Mouse (Mus musculus): Measurements from ENCODE around the gene Ap1ar. TPM values are rescaled to one million over a fixed set of nuclear protein-coding genes. Genes with fewer than 3 reads are reported as not detected.
A peak's percentile ranks its signal among the peaks of the same experiment; 100 is the strongest.

The Ap1ar gene
- polyA plus RNA-seq, 1 experiment, result 25.2 TPM

DNA sequence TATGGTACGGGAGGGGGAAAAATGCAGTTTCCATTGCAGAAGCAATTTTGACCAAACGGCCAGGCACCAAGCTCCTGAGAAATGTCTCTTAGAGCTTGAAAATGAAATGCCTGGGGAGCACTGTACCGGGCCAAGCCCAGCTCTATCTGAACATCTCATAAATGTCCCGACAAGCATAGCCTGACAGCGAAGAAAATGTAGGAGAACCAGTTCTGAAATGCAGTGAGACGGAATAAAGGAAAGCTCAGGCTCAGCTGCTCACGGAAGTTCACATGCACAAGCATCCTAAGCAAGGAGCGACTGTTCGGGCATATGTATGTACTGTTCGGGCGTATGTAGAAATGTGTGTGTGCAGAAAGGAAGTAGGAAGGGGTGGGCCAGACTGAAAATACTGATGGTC lies 24.0 kb upstream of the Ap1ar start:
- no peak for DNase-seq
- peak overlapping the region; percentile 34; the same call in 1 of the 2 replicates for H3K27ac ChIP-seq (ENCODE audit: control insufficient read depth, insufficient read depth, low read length)
- peaks cover 16% of the 10 kb centered on the region for H3K4me1 ChIP-seq (replicated peaks; ENCODE audit: control insufficient read depth, insufficient read depth, low read length)
- TF ChIP-seq CTCF (IDR thresholded peaks at IDR 0.05; ENCODE audit: borderline replicate concordance, control insufficient read depth, extremely low read depth, insufficient read depth, low read length, poor library complexity) (no peak), POLR2A (IDR thresholded peaks at IDR 0.05; ENCODE audit: control insufficient read depth, extremely low read depth, insufficient read depth, low read length, poor library complexity) (no peak)
- WGBS, result 94% methylated on average over 11 of the region's 11 CpGs
- H3K27me3 ChIP-seq (ENCODE audit: control insufficient read depth, insufficient read depth, low read length), result no peaks in the 10 kb centered on the region
- no peaks in the 10 kb centered on the region for H3K36me3 ChIP-seq (ENCODE audit: control insufficient read depth, insufficient read depth, low read length)
- H3K4me3 ChIP-seq (ENCODE audit: control insufficient read depth, insufficient read depth, low read length), result no peak overlapping the region

DNA sequence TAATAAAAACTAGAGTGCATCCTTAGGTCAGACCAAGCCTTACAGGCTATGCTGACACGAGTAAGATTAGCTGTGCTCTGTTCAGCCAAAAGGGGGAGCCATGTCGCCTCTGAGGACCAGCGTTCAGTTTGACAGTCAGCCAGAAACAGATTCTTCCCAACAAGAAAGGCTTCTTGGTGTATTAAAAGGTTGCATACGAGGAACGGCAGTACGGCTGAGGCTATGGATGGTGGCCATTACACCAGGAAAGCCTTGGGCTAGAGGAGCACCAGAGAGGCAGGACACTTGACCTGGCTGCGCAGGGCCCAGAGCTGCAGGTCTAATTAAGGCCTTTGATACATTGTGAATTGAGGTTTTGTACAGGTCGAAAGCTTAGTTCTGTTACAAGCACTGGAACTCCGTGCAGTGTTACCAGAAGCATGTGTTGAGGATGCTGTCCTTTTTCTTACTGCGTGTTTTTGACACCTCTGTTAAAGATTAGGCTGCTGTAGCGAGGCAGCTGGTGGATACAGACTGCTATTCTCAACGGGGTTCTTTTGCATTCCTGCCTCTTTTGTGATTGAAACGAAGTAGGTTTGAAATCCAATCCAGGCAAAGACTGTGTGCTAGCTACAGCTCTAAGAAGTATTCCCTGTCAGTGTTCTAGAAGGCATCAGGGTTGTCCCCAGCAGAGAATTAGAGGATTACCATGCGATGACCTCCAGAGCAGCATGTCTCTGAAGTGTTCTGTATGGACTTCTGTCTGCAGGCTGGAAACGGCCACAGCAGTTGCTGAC lies 16.3 kb upstream of the Ap1ar start:
- H3K4me3 ChIP-seq (ENCODE audit: control insufficient read depth, insufficient read depth, low read length), result no peak overlapping the region
- TF ChIP-seq CTCF (IDR thresholded peaks at IDR 0.05; ENCODE audit: borderline replicate concordance, control insufficient read depth, extremely low read depth, insufficient read depth, low read length, poor library complexity), result peak; percentile 29; the same call in 1 of the 2 replicates
- no peak for TF ChIP-seq POLR2A (IDR thresholded peaks at IDR 0.05; ENCODE audit: control insufficient read depth, extremely low read depth, insufficient read depth, low read length, poor library complexity)
- WGBS, result 57% methylated on average over 15 of the region's 15 CpGs
- peaks cover 2% of the 10 kb centered on the region; the same call in 1 of the 2 replicates for H3K4me1 ChIP-seq (replicated peaks; ENCODE audit: control insufficient read depth, insufficient read depth, low read length)
- H3K27ac ChIP-seq (ENCODE audit: control insufficient read depth, insufficient read depth, low read length), result no peak overlapping the region
- DNase-seq, result peak; percentile 80
- H3K27me3 ChIP-seq (ENCODE audit: control insufficient read depth, insufficient read depth, low read length), result no peaks in the 10 kb centered on the region
- H3K36me3 ChIP-seq (ENCODE audit: control insufficient read depth, insufficient read depth, low read length), result no peaks in the 10 kb centered on the region

DNA sequence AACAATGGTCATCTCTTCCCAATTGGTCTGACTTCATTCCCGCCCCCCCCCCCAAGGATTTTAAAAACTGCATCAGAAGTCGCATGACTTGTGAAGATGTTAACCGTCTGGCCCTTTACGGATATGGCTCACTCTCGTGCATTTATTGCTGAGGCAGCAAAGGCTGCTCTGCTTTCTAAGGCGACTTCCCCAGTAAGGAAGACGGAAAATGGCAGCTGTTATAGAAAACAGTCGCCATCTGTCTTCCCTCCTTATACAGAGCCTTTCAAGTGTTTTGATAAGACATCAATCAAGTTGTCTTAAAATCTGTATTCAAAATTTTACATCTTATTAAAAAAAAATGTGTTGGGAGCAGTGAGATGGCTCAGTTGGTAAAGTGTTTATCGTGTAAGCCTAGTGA lies 15.4 kb upstream of the Ap1ar start:
- no peak for TF ChIP-seq POLR2A (IDR thresholded peaks at IDR 0.05; ENCODE audit: control insufficient read depth, extremely low read depth, insufficient read depth, low read length, poor library complexity)
- TF ChIP-seq CTCF (IDR thresholded peaks at IDR 0.05; ENCODE audit: borderline replicate concordance, control insufficient read depth, extremely low read depth, insufficient read depth, low read length, poor library complexity), result no peak
- peaks cover 2% of the 10 kb centered on the region; the same call in 1 of the 2 replicates for H3K4me1 ChIP-seq (replicated peaks; ENCODE audit: control insufficient read depth, insufficient read depth, low read length)
- WGBS, result 87% methylated on average over 9 of the region's 9 CpGs
- H3K27ac ChIP-seq (ENCODE audit: control insufficient read depth, insufficient read depth, low read length), result no peak overlapping the region
- no peak for DNase-seq
- H3K4me3 ChIP-seq (ENCODE audit: control insufficient read depth, insufficient read depth, low read length), result no peak overlapping the region
- H3K27me3 ChIP-seq (ENCODE audit: control insufficient read depth, insufficient read depth, low read length), result no peaks in the 10 kb centered on the region
- H3K36me3 ChIP-seq (ENCODE audit: control insufficient read depth, insufficient read depth, low read length), result no peaks in the 10 kb centered on the region

DNA sequence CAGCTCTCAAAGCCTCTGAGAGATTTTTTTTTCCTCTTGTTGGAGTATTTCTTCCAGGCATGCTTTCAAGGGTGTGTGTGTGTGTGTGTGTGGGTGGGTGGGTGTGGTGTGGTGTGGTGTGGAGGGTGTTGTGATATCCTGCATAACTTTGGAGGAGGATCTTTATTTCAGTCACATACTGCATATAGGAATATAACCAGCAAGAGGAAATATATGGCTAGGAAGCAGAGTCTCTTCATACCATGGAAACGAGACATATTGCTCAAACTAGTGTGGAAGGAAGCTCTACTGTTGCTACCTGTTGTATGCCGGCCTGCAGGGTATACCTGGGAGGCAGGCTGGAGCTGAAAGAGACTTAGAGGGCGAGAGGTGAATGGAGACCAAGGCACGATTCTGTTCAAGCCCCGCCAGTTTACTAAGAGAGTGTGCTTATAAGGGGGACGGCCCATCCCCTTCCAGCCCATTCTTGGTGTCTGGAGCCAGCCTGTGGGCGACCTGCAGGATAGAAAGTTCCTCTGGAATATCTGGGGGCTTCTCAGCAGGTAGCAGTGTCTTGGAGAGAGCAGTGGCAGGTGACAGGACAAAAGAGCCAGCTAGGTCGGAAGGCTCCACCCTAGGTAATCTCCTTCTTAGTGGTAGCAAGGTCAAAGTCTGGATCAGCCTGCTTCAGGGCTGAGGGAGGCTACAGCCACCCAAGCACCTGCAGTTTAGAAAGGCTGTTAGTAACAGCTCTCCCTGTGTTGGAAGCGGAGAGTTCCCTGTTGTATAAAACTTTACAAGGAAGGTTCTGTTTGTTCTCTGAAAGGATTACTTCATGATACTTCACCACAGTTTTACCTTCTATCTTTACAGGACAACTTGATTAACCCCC lies 13.7 kb upstream of the Ap1ar start:
- Histone ChIP-seq H3K4me3 (ENCODE audit: control insufficient read depth, insufficient read depth, low read length) (no peak overlapping the region), H3K4me1 (replicated peaks; ENCODE audit: control insufficient read depth, insufficient read depth, low read length) (peaks cover 2% of the 10 kb centered on the region; the same call in 1 of the 2 replicates), H3K36me3 (ENCODE audit: control insufficient read depth, insufficient read depth, low read length) (no peaks in the 10 kb centered on the region), H3K27ac (ENCODE audit: control insufficient read depth, insufficient read depth, low read length) (no peak overlapping the region), H3K27me3 (ENCODE audit: control insufficient read depth, insufficient read depth, low read length) (no peaks in the 10 kb centered on the region)
- DNase-seq, result no peak
- TF ChIP-seq POLR2A (IDR thresholded peaks at IDR 0.05; ENCODE audit: control insufficient read depth, extremely low read depth, insufficient read depth, low read length, poor library complexity) (no peak), CTCF (IDR thresholded peaks at IDR 0.05; ENCODE audit: borderline replicate concordance, control insufficient read depth, extremely low read depth, insufficient read depth, low read length, poor library complexity) (no peak)
- WGBS, result 89% methylated on average over 9 of the region's 9 CpGs

DNA sequence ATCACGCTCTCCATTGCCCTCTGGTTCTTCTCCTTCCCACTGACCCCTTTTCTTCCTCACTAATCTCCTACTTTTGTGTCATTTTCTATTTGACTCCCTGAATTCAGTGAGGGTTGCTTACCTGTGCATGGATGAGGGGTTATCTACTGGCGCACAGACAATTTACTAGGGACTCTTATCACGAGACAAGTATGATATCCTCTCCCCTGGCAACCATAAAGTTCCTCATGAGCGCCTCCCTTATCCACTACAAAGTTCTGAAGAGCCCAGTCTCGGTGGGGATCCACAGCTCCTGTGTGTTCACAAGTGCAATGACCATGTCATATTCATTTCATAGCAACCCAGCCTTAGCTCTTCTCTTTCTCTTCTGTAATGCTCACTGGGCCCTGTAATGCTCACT lies 12.6 kb upstream of the Ap1ar start:
- no peak overlapping the region for H3K4me3 ChIP-seq (ENCODE audit: control insufficient read depth, insufficient read depth, low read length)
- no peaks in the 10 kb centered on the region for H3K27me3 ChIP-seq (ENCODE audit: control insufficient read depth, insufficient read depth, low read length)
- H3K27ac ChIP-seq (ENCODE audit: control insufficient read depth, insufficient read depth, low read length), result no peak overlapping the region
- WGBS, result 92% methylated on average over 5 of the region's 5 CpGs
- DNase-seq, result no peak
- H3K4me1 ChIP-seq (replicated peaks; ENCODE audit: control insufficient read depth, insufficient read depth, low read length), result peaks cover 7% of the 10 kb centered on the region
- no peaks in the 10 kb centered on the region for H3K36me3 ChIP-seq (ENCODE audit: control insufficient read depth, insufficient read depth, low read length)
- TF ChIP-seq CTCF (IDR thresholded peaks at IDR 0.05; ENCODE audit: borderline replicate concordance, control insufficient read depth, extremely low read depth, insufficient read depth, low read length, poor library complexity) (no peak), POLR2A (IDR thresholded peaks at IDR 0.05; ENCODE audit: control insufficient read depth, extremely low read depth, insufficient read depth, low read length, poor library complexity) (no peak)

DNA sequence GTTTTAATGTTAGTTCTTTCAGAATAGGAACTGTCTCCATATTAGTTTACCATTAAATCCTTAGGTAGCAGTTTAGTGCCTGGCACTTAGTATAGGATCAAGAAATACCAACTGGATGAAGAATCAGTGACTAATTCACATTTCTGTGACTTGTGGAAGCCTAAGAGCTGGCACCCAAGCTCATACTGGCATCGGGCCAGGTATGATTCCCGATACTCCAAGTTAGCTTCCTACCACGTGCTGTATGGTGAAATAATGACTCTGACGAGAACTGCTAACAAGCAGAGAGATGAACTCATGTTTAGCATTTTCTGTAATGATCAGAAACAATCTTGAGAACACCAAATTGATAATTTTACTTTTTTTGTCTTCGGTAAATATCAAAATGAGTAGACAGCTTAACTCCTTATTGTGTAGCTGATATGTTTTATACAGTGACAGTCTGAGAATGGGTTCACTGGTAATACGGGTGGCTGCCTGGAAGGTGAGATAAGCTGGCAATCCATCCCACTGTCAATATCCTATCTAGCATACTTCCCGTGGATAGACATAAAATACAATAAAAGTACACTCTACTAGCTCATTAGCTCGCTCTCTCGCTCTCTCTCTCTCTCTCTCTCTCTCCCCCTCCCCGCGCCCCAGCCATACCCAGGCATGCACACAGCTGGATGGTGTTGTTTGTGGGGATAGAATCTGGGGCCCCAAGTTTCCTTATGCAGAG lies 10.9 kb upstream of the Ap1ar start:
- Histone ChIP-seq H3K4me3 (ENCODE audit: control insufficient read depth, insufficient read depth, low read length) (no peak overlapping the region), H3K27me3 (ENCODE audit: control insufficient read depth, insufficient read depth, low read length) (no peaks in the 10 kb centered on the region), H3K36me3 (ENCODE audit: control insufficient read depth, insufficient read depth, low read length) (no peaks in the 10 kb centered on the region), H3K27ac (ENCODE audit: control insufficient read depth, insufficient read depth, low read length) (no peak overlapping the region), H3K4me1 (replicated peaks; ENCODE audit: control insufficient read depth, insufficient read depth, low read length) (peaks cover 14% of the 10 kb centered on the region)
- TF ChIP-seq CTCF (IDR thresholded peaks at IDR 0.05; ENCODE audit: borderline replicate concordance, control insufficient read depth, extremely low read depth, insufficient read depth, low read length, poor library complexity) (no peak), POLR2A (IDR thresholded peaks at IDR 0.05; ENCODE audit: control insufficient read depth, extremely low read depth, insufficient read depth, low read length, poor library complexity) (no peak)
- DNase-seq, result no peak
- WGBS, result 90% methylated on average over 11 of the region's 11 CpGs

Measured in thymus, adult 2 months (tissue).